Mouse (Mus musculus): ENCODE measurements at regions not wholly inside any gene's neighbourhood (a gene's known extent, or its start where the extent isn't known, plus 50 kb on each side); places are given as distances from the start of the nearest gene placed in this dataset.
"Not testable (repeated sequence)": the region's sequence is repeated elsewhere in the genome, so short reads cannot be mapped to it uniquely, and the experiment has no call there.

- DNase-seq (ENCODE audit: low read depth) = no peak
Observed at GRCm38 (mm10) chr10:120284785-120285184, 57.9 kb downstream of the Llph start.

DNA sequence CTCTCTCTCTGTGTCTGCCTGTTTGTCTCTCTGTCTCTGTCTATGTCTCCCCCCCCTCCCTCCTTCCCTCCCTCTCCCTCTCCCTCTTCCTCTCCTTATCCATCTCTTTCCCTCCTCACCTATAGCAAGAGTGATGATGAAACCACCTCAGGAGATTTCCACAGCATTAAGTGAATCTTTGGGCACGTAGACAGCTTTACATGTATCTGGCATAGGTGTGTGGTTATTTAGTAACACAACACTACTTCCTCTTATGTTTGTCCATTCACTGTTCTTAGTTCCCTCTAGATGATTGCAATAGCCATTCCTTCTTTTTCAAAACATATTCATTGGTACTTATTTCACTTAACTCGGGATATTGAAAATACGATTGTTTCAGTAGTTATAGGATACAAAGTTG lies 65.0 kb downstream of the Llph start:
- DNase-seq (ENCODE audit: low read depth) = no peak

- not testable (repeated sequence) for DNase-seq (ENCODE audit: low read depth)
Observed at GRCm38 (mm10) chr10:120293381-120293780, 66.5 kb downstream of the Llph start.

DNA sequence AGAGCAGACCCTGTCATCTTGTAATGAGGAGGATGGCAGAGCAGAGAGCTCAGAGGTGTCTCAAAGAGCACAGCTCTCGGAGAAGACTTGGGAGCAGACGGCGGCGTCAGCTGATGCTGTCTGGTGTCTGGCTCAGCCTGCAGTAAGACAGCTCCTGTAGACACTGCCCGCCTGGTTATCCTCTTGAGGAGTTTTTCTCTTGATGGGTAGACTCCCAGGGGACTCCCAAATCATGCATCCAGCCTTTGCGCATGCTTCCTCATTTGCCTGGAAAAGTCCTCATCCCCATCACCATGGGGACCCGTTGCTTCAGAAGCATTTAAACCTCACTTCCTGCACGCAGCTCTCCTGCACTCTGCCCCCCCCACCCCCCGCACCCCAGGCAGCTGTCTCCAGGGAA lies 67.6 kb downstream of the Llph start:
- DNase-seq (ENCODE audit: low read depth) = no peak

DNA sequence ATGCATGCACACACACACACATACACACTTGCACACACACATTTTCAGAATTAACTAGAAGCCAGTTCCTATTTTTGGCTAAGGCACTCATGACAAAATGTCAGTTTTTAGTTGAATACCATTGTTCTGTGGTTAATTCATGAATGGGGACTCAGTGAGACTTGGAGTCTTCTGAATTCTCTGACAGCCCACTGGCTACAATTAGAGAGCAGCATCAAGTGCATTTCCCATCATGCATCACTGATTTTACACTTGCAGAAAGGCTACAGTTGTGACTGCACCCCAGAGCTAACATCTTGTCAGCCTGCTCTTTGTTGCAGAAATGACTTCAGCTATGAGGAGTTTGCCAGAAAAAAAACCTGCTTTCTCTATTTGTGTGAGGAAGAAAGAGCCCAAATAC lies 70.4 kb downstream of the Llph start:
- no peak for DNase-seq (ENCODE audit: low read depth)

DNA sequence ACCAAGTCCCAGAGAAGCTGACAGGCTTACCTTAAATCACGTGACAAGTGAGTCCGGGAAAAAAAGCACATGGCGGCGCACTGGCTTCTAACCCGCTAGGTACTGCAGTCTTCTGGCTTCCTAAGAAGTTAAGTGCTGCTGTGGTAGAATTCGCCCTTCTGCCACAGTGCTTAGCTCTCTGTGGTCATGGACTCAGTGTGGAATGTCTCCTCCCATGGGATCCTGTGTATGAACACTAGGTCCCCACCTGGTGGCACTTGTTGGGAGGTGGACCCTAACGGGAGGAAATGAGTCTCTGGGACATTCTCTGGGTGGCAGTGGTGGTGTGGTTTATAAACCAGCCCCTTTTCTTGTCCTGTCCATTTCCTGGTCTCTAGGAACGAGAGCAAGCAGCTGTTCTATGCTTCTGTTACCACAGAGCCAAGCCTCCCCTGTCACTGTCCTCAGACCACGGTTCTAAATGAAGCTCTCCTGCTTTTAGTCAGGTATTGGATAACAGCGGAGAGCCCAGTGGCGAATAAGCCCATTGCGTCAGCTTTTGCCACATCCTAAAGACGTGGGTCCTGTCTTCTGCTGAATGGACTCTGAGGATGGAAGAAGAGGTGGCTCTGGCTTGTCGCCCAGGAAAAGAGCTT lies 71.5 kb downstream of the Llph start:
- DNase-seq (ENCODE audit: low read depth) = no peak

DNA sequence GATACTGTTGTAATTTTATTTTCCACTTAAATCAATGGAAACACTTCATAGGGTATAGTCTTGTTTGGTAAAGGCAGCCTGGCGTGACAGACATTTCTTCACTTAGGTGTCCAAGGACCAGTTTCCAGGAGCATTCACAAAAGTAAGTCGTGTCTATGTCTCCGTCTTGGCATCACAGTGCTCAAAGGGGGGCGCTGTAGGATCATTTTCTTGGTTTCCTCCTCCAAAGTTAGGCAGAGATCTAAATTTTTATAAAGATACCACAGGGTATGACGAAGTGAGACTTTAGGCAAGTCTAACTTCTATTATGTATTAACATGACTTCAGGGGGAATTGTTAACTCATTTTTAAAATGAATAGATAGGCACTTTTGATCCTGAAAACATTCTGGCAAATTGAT lies 79.1 kb downstream of the Llph start:
- peak; percentile 19 for DNase-seq (ENCODE audit: low read depth)

DNA sequence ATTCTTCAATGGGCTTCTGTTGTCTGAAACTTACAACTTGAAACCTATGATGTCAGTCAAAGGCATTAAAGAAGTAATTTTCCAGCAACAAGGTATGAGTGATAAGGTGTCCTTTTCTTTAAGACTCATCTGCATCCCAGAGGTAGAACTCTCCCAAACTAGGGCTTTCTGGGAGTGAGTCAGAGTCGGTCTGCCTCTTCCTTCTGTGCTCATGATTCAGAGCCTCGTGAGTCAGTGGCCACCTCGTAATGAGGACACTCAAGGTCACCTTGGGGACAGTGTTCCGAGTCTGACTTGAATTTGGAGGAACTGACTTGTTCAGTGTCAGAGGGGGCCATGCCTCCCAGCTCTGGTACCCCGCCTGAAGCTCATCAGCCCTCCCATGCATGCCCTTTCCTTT lies 81.8 kb downstream of the Llph start:
- no peak for DNase-seq (ENCODE audit: low read depth)
